Mouse (Mus musculus) megakaryocyte, embryonic 14.5 days (primary cell): Measurements from ENCODE around the gene Exoc8.

Source experiments
- FLI1 ChIP-seq: IDR thresholded peaks from 2 replicates; pipeline ENCODE4 v1.6.1; 2012; ENCODE audit warnings: low read length, inconsistent platforms, mixed read lengths
- GATA1 ChIP-seq: IDR thresholded peaks from 3 replicates; pipeline ENCODE4 v1.6.1; 2012; ENCODE audit warnings: mixed read lengths, low read length, inconsistent platforms, borderline replicate concordance

GRCm38 (mm10) chr8:124892596-124892995, 4.9 kb downstream of the Exoc8 start:
- TF ChIP-seq FLI1 (no peak), GATA1 (no peak)
